Mouse (Mus musculus): ENCODE results near the gene Akt2. TPM values are rescaled to one million over a fixed set of nuclear protein-coding genes. Genes with fewer than 3 reads are reported as not detected.
"Not testable (repeated sequence)": the region's sequence is repeated elsewhere in the genome, so short reads cannot be mapped to it uniquely, and the experiment has no call there.

Gene Akt2
- polyA plus RNA-seq, 1 experiment from 2014 or later, result 98.9 TPM

- no peak overlapping the region for H3K4me3 ChIP-seq (ENCODE audit: low read depth, low read length)
- H3K36me3 ChIP-seq (ENCODE audit: insufficient read depth), result peaks cover 87% of the 10 kb centered on the region
- no peaks in the 10 kb centered on the region for H3K4me1 ChIP-seq (ENCODE audit: insufficient read depth)
- no peak overlapping the region for H3K9ac ChIP-seq
- H3K27me3 ChIP-seq (ENCODE audit: insufficient read depth, low read length), result no peaks in the 10 kb centered on the region
- WGBS, result over 99% methylated on average over 4 of the region's 4 CpGs
- H3K4me2 ChIP-seq, result no peak overlapping the region
- no peak for DNase-seq
- TF ChIP-seq CTCF (IDR thresholded peaks at IDR 0.05; ENCODE audit: low read depth), result no peak
- H3K27ac ChIP-seq (ENCODE audit: low read depth), result no peak overlapping the region
- ATAC-seq (ENCODE audit: insufficient read depth), result no peak
- H3K9me3 ChIP-seq (ENCODE audit: low read depth, low read length), result no peaks in the 10 kb centered on the region
Measured at GRCm38 (mm10) chr7:27631439-27631838, 40.1 kb downstream of the Akt2 start.

- no peak for ATAC-seq (ENCODE audit: insufficient read depth)
- no peak for DNase-seq
Measured at GRCm38 (mm10) chr7:27633166-27633565, 41.8 kb downstream of the Akt2 start.

GRCm38 (mm10) chr7:27634691-27635090 lies 43.3 kb downstream of the Akt2 start:
- TF ChIP-seq CTCF (IDR thresholded peaks at IDR 0.05; ENCODE audit: low read depth), result no peak
- H3K27ac ChIP-seq (ENCODE audit: low read depth), result no peak overlapping the region
- H3K4me2 ChIP-seq, result no peak overlapping the region
- H3K27me3 ChIP-seq (ENCODE audit: insufficient read depth, low read length), result no peaks in the 10 kb centered on the region
- H3K9me3 ChIP-seq (ENCODE audit: low read depth, low read length), result no peaks in the 10 kb centered on the region
- DNase-seq (no peak), ATAC-seq (ENCODE audit: insufficient read depth) (no peak)
- no peaks in the 10 kb centered on the region for H3K4me1 ChIP-seq (ENCODE audit: insufficient read depth)
- 92% methylated on average over 6 of the region's 6 CpGs for WGBS
- no peak overlapping the region for H3K4me3 ChIP-seq (ENCODE audit: low read depth, low read length)
- H3K36me3 ChIP-seq (ENCODE audit: insufficient read depth), result peaks cover 70% of the 10 kb centered on the region
- H3K9ac ChIP-seq, result no peak overlapping the region

More at GRCm38 (mm10) chr7:27633166-27633565, 41.8 kb downstream of the Akt2 start:
- no peak for TF ChIP-seq CTCF (IDR thresholded peaks at IDR 0.05; ENCODE audit: low read depth)
- no peaks in the 10 kb centered on the region for H3K9me3 ChIP-seq (ENCODE audit: low read depth, low read length)
- H3K4me1 ChIP-seq (ENCODE audit: insufficient read depth), result no peaks in the 10 kb centered on the region
- H3K27ac ChIP-seq (ENCODE audit: low read depth), result no peak overlapping the region
- H3K27me3 ChIP-seq (ENCODE audit: insufficient read depth, low read length), result no peaks in the 10 kb centered on the region
- 87% methylated on average over 6 of the region's 6 CpGs for WGBS
- H3K4me3 ChIP-seq (ENCODE audit: low read depth, low read length), result no peak overlapping the region
- no peak overlapping the region for H3K4me2 ChIP-seq
- H3K9ac ChIP-seq, result no peak overlapping the region
- H3K36me3 ChIP-seq (ENCODE audit: insufficient read depth), result peaks cover 85% of the 10 kb centered on the region

GRCm38 (mm10) chr7:27635094-27635493 lies 43.7 kb downstream of the Akt2 start:
- peaks cover 70% of the 10 kb centered on the region for H3K36me3 ChIP-seq (ENCODE audit: insufficient read depth)
- H3K9ac ChIP-seq; H3K27ac ChIP-seq (ENCODE audit: low read depth); H3K4me1 ChIP-seq (ENCODE audit: insufficient read depth); H3K4me3 ChIP-seq (ENCODE audit: low read depth, low read length); ATAC-seq (ENCODE audit: insufficient read depth); H3K27me3 ChIP-seq (ENCODE audit: insufficient read depth, low read length); H3K9me3 ChIP-seq (ENCODE audit: low read depth, low read length); H3K4me2 ChIP-seq; DNase-seq: not testable (repeated sequence)
- 96% methylated on average over 2 of the region's 2 CpGs for whole genome bisulfite sequencing

- DNase-seq (peak; percentile 18), ATAC-seq (ENCODE audit: insufficient read depth) (no peak)
- H3K27ac ChIP-seq (ENCODE audit: low read depth), result no peak overlapping the region
- H3K36me3 ChIP-seq (ENCODE audit: insufficient read depth), result peaks cover 4% of the 10 kb centered on the region; the same call in 1 of the 2 replicates
- 36% methylated on average over 1 of the region's 1 CpGs for WGBS
- H3K9me3 ChIP-seq (ENCODE audit: low read depth, low read length), result no peaks in the 10 kb centered on the region
- no peak overlapping the region for H3K9ac ChIP-seq
- peak; percentile 31 for TF ChIP-seq CTCF (IDR thresholded peaks at IDR 0.05; ENCODE audit: low read depth)
- no peaks in the 10 kb centered on the region for H3K27me3 ChIP-seq (ENCODE audit: insufficient read depth, low read length)
- H3K4me2 ChIP-seq, result no peak overlapping the region
- no peaks in the 10 kb centered on the region for H3K4me1 ChIP-seq (ENCODE audit: insufficient read depth)
- no peak overlapping the region for H3K4me3 ChIP-seq (ENCODE audit: low read depth, low read length)
Measured at GRCm38 (mm10) chr7:27644471-27644870, 53.1 kb downstream of the Akt2 start.

- Histone ChIP-seq H3K4me1 (ENCODE audit: insufficient read depth) (no peaks in the 10 kb centered on the region), H3K9me3 (ENCODE audit: low read depth, low read length) (no peaks in the 10 kb centered on the region), H3K27me3 (ENCODE audit: insufficient read depth, low read length) (peaks cover 4% of the 10 kb centered on the region; the same call in 1 of the 2 replicates), H3K4me2 (no peak overlapping the region), H3K4me3 (ENCODE audit: low read depth, low read length) (no peak overlapping the region), H3K36me3 (ENCODE audit: insufficient read depth) (no peaks in the 10 kb centered on the region), H3K27ac (ENCODE audit: low read depth) (no peak overlapping the region), H3K9ac (no peak overlapping the region)
- ATAC-seq (ENCODE audit: insufficient read depth), result no peak
- DNase-seq, result no peak
- TF ChIP-seq CTCF (IDR thresholded peaks at IDR 0.05; ENCODE audit: low read depth), result no peak
- 82% methylated on average over 7 of the region's 7 CpGs for WGBS
Measured at GRCm38 (mm10) chr7:27646516-27646915, 55.2 kb downstream of the Akt2 start.

GRCm38 (mm10) chr7:27647281-27648002 lies 56.1 kb downstream of the Akt2 start:
- Histone ChIP-seq H3K4me3 (ENCODE audit: low read depth, low read length) (no peak overlapping the region), H3K36me3 (ENCODE audit: insufficient read depth) (no peaks in the 10 kb centered on the region), H3K9me3 (ENCODE audit: low read depth, low read length) (no peaks in the 10 kb centered on the region), H3K4me2 (no peak overlapping the region), H3K27ac (ENCODE audit: low read depth) (no peak overlapping the region), H3K27me3 (ENCODE audit: insufficient read depth, low read length) (peaks cover 9% of the 10 kb centered on the region), H3K4me1 (ENCODE audit: insufficient read depth) (no peaks in the 10 kb centered on the region), H3K9ac (no peak overlapping the region)
- ATAC-seq (ENCODE audit: insufficient read depth) (no peak), DNase-seq (no peak)
- WGBS, result 77% methylated on average over 6 of the region's 6 CpGs
- TF ChIP-seq CTCF (IDR thresholded peaks at IDR 0.05; ENCODE audit: low read depth), result no peak
